ENCODE assay signal across 10 mouse cellular contexts in genomic region chr9:20861821-20862220, GRCm38 (mm10). TPM values are rescaled to one million over a fixed set of nuclear protein-coding genes. Genes with fewer than 3 reads are reported as not detected.
DNase-seq lines count a peak whose midpoint lies in the region; ATAC-seq lines count a peak whose summit lies in the region.
"Had no signal": no experiment of that assay in that cellular context is flagged by ENCODE, and none has a peak within 500 bp of the region (broad histone marks: within the 10 kb centered on the region; RNA-seq: fewer than 3 reads in every experiment).

No protein-coding gene starts in this region.

- no peak overlapping the region for H3K4me3 ChIP-seq in neural tube, embryonic 15.5 days (replicated peaks)

- WGBS in neural tube, embryonic 15.5 days, result 20% methylated on average over 4 of the region's 4 CpGs

- H3K27ac ChIP-seq in neural tube, embryonic 15.5 days (replicated peaks), result no peak overlapping the region

- no peak overlapping the region for H3K9ac ChIP-seq in neural tube, embryonic 15.5 days (replicated peaks)

- no peaks in the 10 kb centered on the region for H3K4me1 ChIP-seq in neural tube, embryonic 15.5 days

- DNase-seq in gastrocnemius, postnatal 14 days, result peak; percentile 21
- DNase-seq in gastrocnemius, postnatal 4 days (ENCODE audit: low spot score in 2 of 2), result no peak
- peak; percentile 42 for DNase-seq in neural tube, embryonic 10.5 days (ENCODE audit: extremely low spot score, low spot score)
- peak; percentile 54 for DNase-seq in thymus, postnatal 0 days (ENCODE audit: low spot score)
- DNase-seq in left cerebral cortex, postnatal 14 days (ENCODE audit: low spot score in 2 of 2), result no peak
- DNase-seq in frontal cortex, postnatal 36 days (ENCODE audit: low spot score in 2 of 2), result no peak

- ATAC-seq in neural tube, embryonic 15.5 days (ENCODE audit: low FRiP score), result no peak
- peak; percentile 35; the same call in 1 of the 2 replicates for ATAC-seq in granulocyte monocyte progenitor cell, adult 5-6 weeks (replicated peaks; ENCODE audit: poor library complexity, severe bottlenecking)

- H3K4me2 ChIP-seq in neural tube, embryonic 15.5 days, result no peak overlapping the region

- H3K36me3 ChIP-seq in neural tube, embryonic 15.5 days, result no peaks in the 10 kb centered on the region

- H3K27me3 ChIP-seq in neural tube, embryonic 15.5 days (replicated peaks), result peaks cover 16% of the 10 kb centered on the region; the same call in 1 of the 2 replicates

- H3K9me3 ChIP-seq in neural tube, embryonic 15.5 days (replicated peaks), result no peaks in the 10 kb centered on the region

- intact Hi-C loops in gastrocnemius, postnatal 14 days (cut with DNase I; ENCODE audit: low total_unique reads), result no loop called here
- intact Hi-C loops in left cerebral cortex, postnatal 14 days (cut with DNase I), result no loop called here

RNA-seq across cellular contexts. Expression of gene A230050P20Rik, which starts 6.6 kb away (rescaled TPM):
- total RNA-seq in gastrocnemius, postnatal 14 days (2021), result 1 to 10 TPM; 3.3 to 3.4 TPM
- 1 to 10 TPM; 8.2 to 9.7 TPM for total RNA-seq in gastrocnemius, postnatal 4 days (2021)
- 17.0 and 23.2 TPM in 2 replicates for polyA plus RNA-seq in neural tube, embryonic 15.5 days (2015; fragmentation: Nextera tagmentation; extraction: Ambion mirVana)
- total RNA-seq in granulocyte monocyte progenitor cell, adult 5-6 weeks (2014; fragmentation: Nextera tagmentation), result 13.8 and 44.1 TPM in 2 replicates
- 14.4 and 16.1 TPM in 2 replicates for total RNA-seq in granulocyte monocyte progenitor cell, adult 5-6 weeks (2017)
- 9.2 and 15.1 TPM in 2 replicates for polyA plus RNA-seq in thymus, postnatal 0 days (2015; fragmentation: Nextera tagmentation; extraction: Ambion mirVana)
- 10 to 100 TPM; 54.4 to 57.9 TPM for total RNA-seq in left cerebral cortex, postnatal 14 days (2021)

RNA-seq across cellular contexts. Expression of gene Angptl6, which starts 17.7 kb away (rescaled TPM):
- total RNA-seq in gastrocnemius, postnatal 14 days (2021), result 1 to 10 TPM; 3.5 to 4.1 TPM
- 1 to 10 TPM; 3.9 to 4.5 TPM for total RNA-seq in gastrocnemius, postnatal 4 days (2021)
- polyA plus RNA-seq in neural tube, embryonic 15.5 days (2015; fragmentation: Nextera tagmentation; extraction: Ambion mirVana), result 11.8 and 13.8 TPM in 2 replicates
- 1.5 and 2.5 TPM in 2 replicates for total RNA-seq in granulocyte monocyte progenitor cell, adult 5-6 weeks (2014; fragmentation: Nextera tagmentation)
- total RNA-seq in granulocyte monocyte progenitor cell, adult 5-6 weeks (2017), result 0.52 and 1.4 TPM in 2 replicates
- 6.7 and 7.3 TPM in 2 replicates for polyA plus RNA-seq in thymus, postnatal 0 days (2015; fragmentation: Nextera tagmentation; extraction: Ambion mirVana)
- total RNA-seq in left cerebral cortex, postnatal 14 days (2021), result 10 to 100 TPM; 10.3 to 11.1 TPM

RNA-seq across cellular contexts. Expression of gene Ppan, which starts 26.2 kb away (rescaled TPM):
- total RNA-seq in gastrocnemius, postnatal 14 days (2021), result 10 to 100 TPM in 1 of 2 experiments, 1 to 10 TPM in 1; 9.7 to 11.9 TPM
- 10 to 100 TPM; 25.0 to 28.7 TPM for total RNA-seq in gastrocnemius, postnatal 4 days (2021)
- 49.7 and 57.3 TPM in 2 replicates for polyA plus RNA-seq in neural tube, embryonic 15.5 days (2015; fragmentation: Nextera tagmentation; extraction: Ambion mirVana)
- 88.0 and 115 TPM in 2 replicates for total RNA-seq in granulocyte monocyte progenitor cell, adult 5-6 weeks (2014; fragmentation: Nextera tagmentation)
- total RNA-seq in granulocyte monocyte progenitor cell, adult 5-6 weeks (2017), result 172 and 173 TPM in 2 replicates
- 74.4 and 83.0 TPM in 2 replicates for polyA plus RNA-seq in thymus, postnatal 0 days (2015; fragmentation: Nextera tagmentation; extraction: Ambion mirVana)
- 10 to 100 TPM; 22.8 to 25.7 TPM for total RNA-seq in left cerebral cortex, postnatal 14 days (2021)

RNA-seq across cellular contexts. Expression of gene Eif3g, which starts 36.6 kb away (rescaled TPM):
- 100 to 1,000 TPM; 105 to 114 TPM for total RNA-seq in gastrocnemius, postnatal 14 days (2021)
- 100 to 1,000 TPM; 146 to 158 TPM for total RNA-seq in gastrocnemius, postnatal 4 days (2021)
- polyA plus RNA-seq in neural tube, embryonic 15.5 days (2015; fragmentation: Nextera tagmentation; extraction: Ambion mirVana), result 260 and 274 TPM in 2 replicates
- 224 and 262 TPM in 2 replicates for total RNA-seq in granulocyte monocyte progenitor cell, adult 5-6 weeks (2014; fragmentation: Nextera tagmentation)
- total RNA-seq in granulocyte monocyte progenitor cell, adult 5-6 weeks (2017), result 187 and 207 TPM in 2 replicates
- 303 and 310 TPM in 2 replicates for polyA plus RNA-seq in thymus, postnatal 0 days (2015; fragmentation: Nextera tagmentation; extraction: Ambion mirVana)
- total RNA-seq in left cerebral cortex, postnatal 14 days (2021), result 100 to 1,000 TPM; 119 to 124 TPM

RNA-seq across cellular contexts. Expression of gene Rdh8, which starts 43.5 kb away (rescaled TPM):
- under 1 TPM in 1 of 2 experiments, not detected in 1; 0.22 TPM for total RNA-seq in gastrocnemius, postnatal 14 days (2021)
- not detected for total RNA-seq in gastrocnemius, postnatal 4 days (2021)
- not detected in 2 replicates for polyA plus RNA-seq in neural tube, embryonic 15.5 days (2015; fragmentation: Nextera tagmentation; extraction: Ambion mirVana)
- not detected in 2 replicates for total RNA-seq in granulocyte monocyte progenitor cell, adult 5-6 weeks (2014; fragmentation: Nextera tagmentation)
- not detected in 2 replicates for total RNA-seq in granulocyte monocyte progenitor cell, adult 5-6 weeks (2017)
- not detected in 2 replicates for polyA plus RNA-seq in thymus, postnatal 0 days (2015; fragmentation: Nextera tagmentation; extraction: Ambion mirVana)
- not detected for total RNA-seq in left cerebral cortex, postnatal 14 days (2021)
- total RNA-seq: heart, postnatal 10 days had no signal
- polyA plus RNA-seq: neural tube, embryonic 14.5 days had no signal

Comparison
In these comparisons a context has a peak if more than half of its experiments do, and no peak if none do; other contexts are left out.
1. DNase-seq: peak in gastrocnemius, postnatal 14 days (single experiment), neural tube, embryonic 10.5 days (single experiment) and thymus, postnatal 0 days (single experiment); none in gastrocnemius, postnatal 4 days (0 of 2), left cerebral cortex, postnatal 14 days (0 of 2) and frontal cortex, postnatal 36 days (0 of 2).